Mouse (Mus musculus) layer of hippocampus, postnatal 10 days (tissue): ENCODE data around the gene Emilin3. TPM values are rescaled to one million over a fixed set of nuclear protein-coding genes. Genes with fewer than 3 reads are reported as not detected.

Experiments used
- DNase-seq, 2 experiments: peaks; one replicate each; pipeline ENCODE4 v3.0.0; 2021; ENCODE audit warnings: low spot score in 2 of 2
- total RNA-seq, 2 experiments: library from RNA; stranded (reverse); gene quantifications; 2 replicates each; pipeline ENCODE4 v1.2.3; 2021

The Emilin3 gene
- total RNA-seq, 2 experiments from 2014 or later = 0.29 to 0.53 TPM

GRCm38 (mm10) chr2:160917313-160917712, 5.2 kb upstream of the Emilin3 start:
- DNase-seq = no peak

GRCm38 (mm10) chr2:160916714-160917113, 4.6 kb upstream of the Emilin3 start:
- no peak for DNase-seq

- DNase-seq = no peak
Observed at GRCm38 (mm10) chr2:160915821-160916610, 3.9 kb upstream of the Emilin3 start.

GRCm38 (mm10) chr2:160914656-160915055, 2.5 kb upstream of the Emilin3 start:
- DNase-seq = no peak

- peak; percentile 14 to 27 for DNase-seq
Observed at GRCm38 (mm10) chr2:160911558-160912201, 448 bp downstream of the Emilin3 start.

GRCm38 (mm10) chr2:160910633-160911032, 1.5 kb downstream of the Emilin3 start:
- no peak for DNase-seq

- DNase-seq = no peak
Observed at GRCm38 (mm10) chr2:160908607-160909006, 3.5 kb downstream of the Emilin3 start.

GRCm38 (mm10) chr2:160906101-160906500, 6.0 kb downstream of the Emilin3 start:
- no peak for DNase-seq

- no peak for DNase-seq
Observed at GRCm38 (mm10) chr2:160905301-160905700, 6.8 kb downstream of the Emilin3 start.

GRCm38 (mm10) chr2:160901656-160902412, 10.3 kb downstream of the Emilin3 start:
- no peak for DNase-seq

GRCm38 (mm10) chr2:160891697-160892096, 20.4 kb downstream of the Emilin3 start:
- DNase-seq = no peak

- no peak for DNase-seq
Observed at GRCm38 (mm10) chr2:160891045-160891444, 21.1 kb downstream of the Emilin3 start.

- DNase-seq = no peak
Observed at GRCm38 (mm10) chr2:160887859-160888258, 24.3 kb downstream of the Emilin3 start.

GRCm38 (mm10) chr2:160887284-160887683, 24.8 kb downstream of the Emilin3 start:
- DNase-seq = peak; percentile 85 to 88

- DNase-seq = no peak
Observed at GRCm38 (mm10) chr2:160886221-160886620, 25.9 kb downstream of the Emilin3 start.

GRCm38 (mm10) chr2:160884830-160885229, 27.3 kb downstream of the Emilin3 start:
- peak in 1 of 2 experiments; percentile 47 for DNase-seq

GRCm38 (mm10) chr2:160883912-160884311, 28.2 kb downstream of the Emilin3 start:
- no peak for DNase-seq

GRCm38 (mm10) chr2:160882436-160882835, 29.7 kb downstream of the Emilin3 start:
- peak in 1 of 2 experiments; percentile 29 for DNase-seq

GRCm38 (mm10) chr2:160881462-160882101, 30.5 kb downstream of the Emilin3 start:
- DNase-seq = no peak

- DNase-seq = peak; percentile 43 to 56
Observed at GRCm38 (mm10) chr2:160880453-160881195, 31.5 kb downstream of the Emilin3 start, which contains the start of gene Lpin3. Gene Lpin3 (plus strand): TSS chr2:160880670.
